Mouse (Mus musculus) kidney, adult 2 months (tissue): Measurements from ENCODE around the gene Smc3.

Experiments
- CTCF ChIP-seq: fragments of 200-500 bp; conservative IDR thresholded peaks from 2 replicates; pipeline ENCODE4 v1.5.1; 2011; ENCODE audit warnings: low read depth, mild to moderate bottlenecking, control low read depth, low read length, moderate library complexity, mixed read lengths; ENCODE audit not compliant: insufficient read depth, insufficient read length
- POLR2A ChIP-seq: fragments of 200-500 bp; IDR thresholded peaks from one replicate; pipeline ENCODE4 v1.6.1; 2011; ENCODE audit warnings: low read depth, low read length, control low read depth

- TF ChIP-seq CTCF = no peak
- TF ChIP-seq POLR2A = no peak
These were observed 47.9 kb upstream of the Smc3 start for GRCm38 (mm10) chr19:53552216-53552786.
